Mouse (Mus musculus) kidney, embryonic 15.5 days (tissue): ENCODE results near the gene Nckap5. TPM values are rescaled to one million over a fixed set of nuclear protein-coding genes. Genes with fewer than 3 reads are reported as not detected.

Experiments
- ATAC-seq: fragments of 200-750 bp; cut with Nextera tagmentation; replicated peaks from 2 replicates; pipeline ENCODE4 v1.8.0; 2017; ENCODE audit warnings: moderate TSS enrichment; ENCODE audit not compliant: low FRiP score
- H3K27ac ChIP-seq: fragments of 300-500 bp; sonication (generic); 2 replicates; pipeline ENCODE4 v1.5.1; 2015; ENCODE audit warnings: mild to moderate bottlenecking, inconsistent platforms
- H3K27me3 ChIP-seq: fragments of 300-500 bp; sonication (generic); 2 replicates; pipeline ENCODE4 v1.6.1; 2015; ENCODE audit warnings: inconsistent platforms
- H3K36me3 ChIP-seq: fragments of 300-500 bp; sonication (generic); 2 replicates; pipeline ENCODE4 v1.6.1; 2015; ENCODE audit warnings: inconsistent platforms
- H3K4me1 ChIP-seq: fragments of 300-500 bp; sonication (generic); 2 replicates; pipeline ENCODE4 v1.6.1; 2015; ENCODE audit warnings: inconsistent platforms
- H3K4me2 ChIP-seq: fragments of 300-500 bp; sonication (generic); 2 replicates; pipeline ENCODE4 v1.6.1; 2015; ENCODE audit warnings: moderate library complexity, mild to moderate bottlenecking, inconsistent platforms
- H3K4me3 ChIP-seq: fragments of 300-500 bp; sonication (generic); replicated peaks from 2 replicates; pipeline ENCODE4 v1.5.1; 2015; ENCODE audit warnings: mild to moderate bottlenecking, inconsistent platforms
- H3K9ac ChIP-seq: fragments of 300-500 bp; sonication (generic); 2 replicates; pipeline ENCODE4 v1.6.1; 2015; ENCODE audit warnings: mild to moderate bottlenecking, inconsistent platforms
- H3K9me3 ChIP-seq: fragments of 300-500 bp; sonication (generic); replicated peaks from 2 replicates; pipeline ENCODE4 v1.6.1; 2016; ENCODE audit warnings: inconsistent platforms
- WGBS: fragments of 180-500 bp; shearing (Covaris S2); methylation state at CpG from one replicate; pipeline ENCODE4 v1.1.7; 2015; ENCODE audit warnings: mixed read lengths; 5-methylcytosine and 5-hydroxymethylcytosine counted together
- polyA plus RNA-seq: library from polyadenylated mRNA; unstranded; fragments of >200 nt; fragmentation: Nextera tagmentation; extraction: Ambion mirVana; gene quantifications from 2 replicates; pipeline ENCODE4 v1.2.1, GENCODE M21; 2015

Gene Nckap5
- polyA plus RNA-seq, 1 experiment from 2014 or later = 4.4 TPM

DNA sequence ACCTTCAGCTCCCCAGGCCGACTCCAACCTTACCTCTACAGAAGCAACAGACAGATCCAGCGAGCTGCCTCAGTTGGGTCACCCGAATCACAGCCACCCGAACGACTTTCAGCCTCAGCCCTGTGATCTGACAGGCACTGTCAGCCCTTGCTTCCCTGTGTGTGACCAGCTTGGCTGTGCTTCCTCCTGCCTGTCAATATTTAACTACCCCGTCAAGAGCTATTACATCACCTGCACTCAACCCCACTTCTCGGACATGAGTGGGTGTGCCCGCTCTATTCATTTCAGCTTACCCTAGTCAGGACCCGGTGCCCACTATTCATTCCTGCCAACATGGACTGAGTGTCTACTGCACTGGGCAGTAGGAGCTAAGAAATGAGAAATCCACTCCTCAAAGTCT lies 226.0 kb downstream of the Nckap5 start:
- Histone ChIP-seq H3K27ac (peak overlapping the region; percentile 22; the same call in 1 of the 2 replicates), H3K9me3 (no peaks in the 10 kb centered on the region), H3K4me1 (peaks cover 19% of the 10 kb centered on the region; the same call in 1 of the 2 replicates), H3K36me3 (no peaks in the 10 kb centered on the region), H3K4me2 (peak overlapping the region; percentile 33), H3K9ac (no peak overlapping the region), H3K4me3 (no peak overlapping the region), H3K27me3 (no peaks in the 10 kb centered on the region)
- peak; percentile 74 for ATAC-seq
- WGBS = 57% methylated on average over 9 of the region's 9 CpGs

DNA sequence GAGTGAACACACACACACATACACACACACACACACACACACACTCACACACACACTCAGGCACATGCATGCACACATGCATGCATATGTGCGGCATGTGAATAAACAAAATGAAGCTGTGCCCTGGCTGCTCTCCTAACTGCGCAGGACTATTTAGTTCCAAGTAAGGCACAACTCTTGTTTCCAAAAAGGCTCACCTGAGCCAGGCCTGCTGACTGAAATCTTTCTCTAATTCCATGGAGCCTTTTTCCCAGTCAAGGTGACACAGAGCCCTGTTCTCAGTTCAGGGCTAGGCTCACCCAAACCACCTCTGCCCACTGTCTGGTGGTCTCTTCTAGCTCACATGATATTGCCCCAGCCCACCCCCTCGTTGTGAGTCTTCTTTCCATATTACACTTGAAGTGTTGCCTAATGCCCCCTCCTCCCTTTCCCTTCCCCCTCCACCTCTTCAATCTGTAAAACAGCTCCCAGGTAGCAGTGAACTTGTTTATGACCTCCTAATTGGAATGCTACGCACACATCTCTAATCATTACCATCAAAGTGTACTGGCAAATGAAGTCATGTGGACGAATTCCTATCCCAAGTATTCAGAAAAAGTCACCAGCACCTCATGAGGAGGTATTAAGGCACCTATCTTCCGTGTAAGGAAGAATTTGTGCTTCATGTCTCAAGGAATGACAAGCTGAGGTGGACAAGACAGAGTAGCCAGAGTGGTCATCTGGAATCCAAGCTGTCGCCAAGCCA lies 226.7 kb downstream of the Nckap5 start:
- H3K9ac ChIP-seq = no peak overlapping the region
- H3K9me3 ChIP-seq = no peaks in the 10 kb centered on the region
- H3K36me3 ChIP-seq = no peaks in the 10 kb centered on the region
- peaks cover 19% of the 10 kb centered on the region; the same call in 1 of the 2 replicates for H3K4me1 ChIP-seq
- no peak for ATAC-seq
- no peaks in the 10 kb centered on the region for H3K27me3 ChIP-seq
- no peak overlapping the region for H3K4me3 ChIP-seq
- peak overlapping the region; percentile 33 for H3K4me2 ChIP-seq
- peak overlapping the region; percentile 22; the same call in 1 of the 2 replicates for H3K27ac ChIP-seq
- 72% methylated on average over 7 of the region's 7 CpGs for WGBS

DNA sequence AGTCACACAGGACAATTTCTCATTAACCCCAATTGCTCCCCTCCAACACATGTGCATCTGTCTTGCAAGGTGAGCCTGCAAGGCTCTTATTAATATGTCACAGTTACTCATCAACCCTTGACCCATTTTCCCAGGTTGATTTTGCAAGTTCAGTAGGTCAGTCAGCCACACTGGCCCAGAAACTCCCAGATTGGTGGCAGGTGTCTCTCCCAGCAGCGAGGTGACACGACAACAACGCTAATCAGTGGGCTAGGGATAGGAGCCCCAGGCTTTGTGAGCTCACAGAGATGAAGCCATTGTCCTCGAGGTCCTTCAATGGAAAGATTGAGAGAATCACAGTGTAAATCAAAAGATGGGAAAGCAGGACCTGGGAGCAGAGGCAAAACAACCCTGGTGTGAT lies 230.0 kb downstream of the Nckap5 start:
- 51% methylated on average over 4 of the region's 4 CpGs for WGBS
- peaks cover 21% of the 10 kb centered on the region for H3K4me1 ChIP-seq
- H3K4me2 ChIP-seq = no peak overlapping the region
- no peak overlapping the region for H3K27ac ChIP-seq
- H3K9ac ChIP-seq = no peak overlapping the region
- H3K9me3 ChIP-seq = no peaks in the 10 kb centered on the region
- no peaks in the 10 kb centered on the region for H3K27me3 ChIP-seq
- no peaks in the 10 kb centered on the region for H3K36me3 ChIP-seq
- H3K4me3 ChIP-seq = no peak overlapping the region
- ATAC-seq = no peak

DNA sequence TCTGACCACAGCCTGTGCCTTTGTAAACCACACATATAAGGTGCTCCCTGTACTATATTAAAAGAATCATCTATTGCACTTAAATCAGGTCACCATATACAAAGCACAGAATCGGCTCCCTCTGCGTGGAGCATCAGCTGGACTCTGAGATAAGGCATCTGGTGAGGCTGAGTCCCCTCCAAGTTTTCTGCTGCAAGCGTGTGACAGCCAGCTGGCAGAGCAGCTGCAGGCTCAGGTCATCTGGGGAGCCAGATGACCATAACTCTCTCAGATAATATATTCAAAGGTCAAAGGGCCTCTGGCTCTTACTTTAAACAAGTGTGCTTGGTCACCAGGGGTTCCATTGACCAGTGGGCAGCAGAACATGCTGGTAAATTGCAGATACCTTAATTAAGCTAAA lies 233.2 kb downstream of the Nckap5 start:
- Histone ChIP-seq H3K9me3 (no peaks in the 10 kb centered on the region), H3K27me3 (no peaks in the 10 kb centered on the region), H3K9ac (no peak overlapping the region), H3K4me1 (peaks cover 17% of the 10 kb centered on the region), H3K4me3 (no peak overlapping the region), H3K36me3 (no peaks in the 10 kb centered on the region), H3K4me2 (no peak overlapping the region), H3K27ac (no peak overlapping the region)
- WGBS = 21% methylated on average over 3 of the region's 3 CpGs
- 0 out of 2 replicates have a peak, but pooled peaks have one; percentile 70 for ATAC-seq

DNA sequence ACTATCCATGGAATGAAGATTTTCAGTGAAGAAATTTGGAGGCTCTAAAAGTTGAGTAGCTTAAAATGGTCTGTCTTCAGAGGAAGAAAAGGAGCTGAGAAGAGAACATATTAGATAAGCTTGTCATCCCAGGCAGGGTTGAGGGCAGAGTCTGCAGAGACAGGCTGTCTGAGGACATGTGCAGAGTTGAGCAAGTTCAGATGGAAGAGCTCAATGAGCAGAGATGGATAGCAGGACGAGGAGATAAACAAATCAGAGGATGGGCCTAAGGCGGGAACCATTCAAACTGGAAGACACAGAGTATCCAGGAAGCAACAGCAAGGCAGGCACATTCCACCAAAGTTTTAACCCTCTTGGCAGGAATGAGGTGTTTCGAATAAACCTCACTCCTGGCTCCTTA lies 235.8 kb downstream of the Nckap5 start:
- WGBS = 70% methylated on average over 3 of the region's 3 CpGs
- Histone ChIP-seq H3K4me1 (peaks cover 17% of the 10 kb centered on the region), H3K9ac (no peak overlapping the region), H3K27me3 (no peaks in the 10 kb centered on the region), H3K36me3 (no peaks in the 10 kb centered on the region), H3K4me2 (no peak overlapping the region), H3K27ac (no peak overlapping the region), H3K9me3 (no peaks in the 10 kb centered on the region), H3K4me3 (no peak overlapping the region)
- ATAC-seq = no peak

DNA sequence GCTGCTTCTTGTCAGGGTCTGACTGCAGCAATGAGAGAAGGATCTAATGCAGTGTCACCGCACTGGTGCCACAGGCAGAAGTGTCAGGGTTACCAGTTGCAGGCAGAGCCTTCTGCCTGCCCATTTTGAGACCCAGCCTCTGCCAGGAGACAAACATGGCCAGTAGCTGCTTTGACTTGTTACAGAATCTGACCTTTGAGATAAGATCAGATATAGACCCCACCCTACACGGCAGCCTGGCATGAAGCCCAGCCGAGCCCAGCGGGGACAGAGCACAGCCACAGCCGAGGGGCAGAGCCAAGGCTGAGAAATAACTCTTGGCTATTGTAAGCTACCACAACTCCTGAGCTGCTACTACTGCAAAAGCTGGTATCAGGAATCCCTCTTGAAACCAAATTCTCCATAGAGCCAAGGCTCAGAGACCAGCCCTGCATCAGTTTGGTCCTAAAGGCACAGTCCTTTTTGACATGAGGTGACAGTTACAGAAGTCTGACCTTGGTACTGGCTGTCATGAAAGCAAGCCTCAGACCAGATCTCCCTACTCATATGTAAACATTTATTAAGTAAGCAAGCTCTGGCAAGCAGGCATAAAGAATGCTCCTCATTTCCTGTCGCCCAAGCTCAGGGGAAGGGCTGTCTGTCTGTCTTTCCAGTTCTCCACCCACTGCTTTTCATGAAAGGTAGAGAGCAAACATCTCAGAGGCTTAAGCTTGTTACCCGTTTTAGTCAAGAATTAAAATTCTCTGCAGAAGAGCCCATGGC lies 237.4 kb downstream of the Nckap5 start:
- H3K27me3 ChIP-seq = no peaks in the 10 kb centered on the region
- H3K36me3 ChIP-seq = no peaks in the 10 kb centered on the region
- no peak overlapping the region for H3K4me2 ChIP-seq
- WGBS = 50% methylated on average over 7 of the region's 7 CpGs
- H3K27ac ChIP-seq = peak overlapping the region; percentile 4; the same call in 1 of the 2 replicates
- no peak overlapping the region for H3K9ac ChIP-seq
- 0 out of 2 replicates have a peak, but pooled peaks have one; percentile 31 for ATAC-seq
- no peaks in the 10 kb centered on the region for H3K9me3 ChIP-seq
- H3K4me1 ChIP-seq = peaks cover 17% of the 10 kb centered on the region
- no peak overlapping the region for H3K4me3 ChIP-seq

DNA sequence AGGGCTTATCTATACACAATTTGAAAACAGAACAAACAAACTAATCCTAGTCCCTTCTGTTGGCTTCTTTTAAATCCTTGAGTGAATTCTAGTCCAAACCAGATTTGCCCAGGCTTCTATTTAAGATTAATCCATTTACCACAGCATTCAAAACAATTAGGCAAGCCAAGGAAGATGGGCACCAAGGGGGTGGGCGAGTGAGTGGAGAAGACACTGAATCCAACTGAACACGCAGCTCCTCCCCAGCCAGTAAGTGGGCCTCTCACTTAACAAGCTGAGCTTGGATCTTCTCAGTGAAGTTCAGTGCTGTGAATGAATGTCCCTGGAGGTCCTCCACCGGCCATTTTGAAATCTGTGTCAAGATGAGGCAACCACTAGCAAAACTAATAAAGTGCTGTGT lies 239.7 kb downstream of the Nckap5 start:
- no peaks in the 10 kb centered on the region for H3K9me3 ChIP-seq
- ATAC-seq = no peak
- no peak overlapping the region for H3K27ac ChIP-seq

DNA sequence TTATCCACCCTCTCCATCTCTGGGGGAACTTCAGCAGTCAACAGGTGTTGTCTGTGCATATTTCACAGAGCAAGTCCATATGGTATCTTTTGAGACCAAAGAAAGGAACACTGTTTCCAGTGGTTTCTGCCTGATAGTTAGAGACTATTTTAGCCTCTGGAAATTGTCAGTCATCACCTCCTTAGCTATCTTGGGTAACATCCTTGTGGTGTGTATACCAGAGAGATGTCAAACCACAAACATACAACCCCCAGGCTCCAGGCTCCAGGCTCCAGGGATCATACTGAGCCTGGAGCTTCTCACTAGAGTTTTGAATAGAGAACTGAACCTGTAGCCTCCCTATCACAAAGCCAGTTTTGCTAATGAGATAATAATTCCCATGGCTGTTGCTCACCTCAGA lies 252.4 kb downstream of the Nckap5 start:
- H3K4me2 ChIP-seq = no peak overlapping the region
- H3K9ac ChIP-seq = no peak overlapping the region
- no peak for ATAC-seq
- H3K4me3 ChIP-seq = no peak overlapping the region
- no peaks in the 10 kb centered on the region for H3K27me3 ChIP-seq
- H3K4me1 ChIP-seq = peaks cover 12% of the 10 kb centered on the region; the same call in 1 of the 2 replicates
- H3K9me3 ChIP-seq = no peaks in the 10 kb centered on the region
- H3K36me3 ChIP-seq = no peaks in the 10 kb centered on the region
- peak overlapping the region; percentile 28; the same call in 1 of the 2 replicates for H3K27ac ChIP-seq

More for the DNA sequence above, 239.7 kb downstream of the Nckap5 start:
- H3K36me3 ChIP-seq = no peaks in the 10 kb centered on the region
- H3K4me3 ChIP-seq = no peak overlapping the region
- no peaks in the 10 kb centered on the region for H3K27me3 ChIP-seq
- no peak overlapping the region for H3K9ac ChIP-seq
- H3K4me2 ChIP-seq = no peak overlapping the region
- H3K4me1 ChIP-seq = peaks cover 9% of the 10 kb centered on the region
- WGBS = 86% methylated on average over 3 of the region's 3 CpGs

DNA sequence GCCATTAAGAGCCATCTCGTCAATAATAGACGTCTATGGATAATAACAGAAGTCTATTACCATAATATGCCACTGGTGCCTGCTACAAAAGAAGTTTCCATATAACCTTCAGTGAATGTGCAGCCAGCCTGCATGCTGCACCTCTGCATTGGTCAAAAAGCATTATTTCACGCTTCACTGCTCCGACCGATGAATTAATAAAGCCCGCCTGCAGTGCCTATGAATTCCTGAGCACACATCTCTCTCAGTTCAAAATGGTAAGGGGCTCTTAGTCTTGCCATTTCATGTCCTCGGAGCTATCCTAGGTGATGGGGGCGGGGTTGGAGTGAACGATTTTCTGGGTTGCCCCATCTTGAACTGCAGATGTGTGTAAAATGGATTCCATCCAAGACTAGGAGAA lies 256.3 kb downstream of the Nckap5 start:
- H3K4me1 ChIP-seq = peaks cover 12% of the 10 kb centered on the region; the same call in 1 of the 2 replicates
- WGBS = 85% methylated on average over 9 of the region's 9 CpGs
- ATAC-seq = no peak

DNA sequence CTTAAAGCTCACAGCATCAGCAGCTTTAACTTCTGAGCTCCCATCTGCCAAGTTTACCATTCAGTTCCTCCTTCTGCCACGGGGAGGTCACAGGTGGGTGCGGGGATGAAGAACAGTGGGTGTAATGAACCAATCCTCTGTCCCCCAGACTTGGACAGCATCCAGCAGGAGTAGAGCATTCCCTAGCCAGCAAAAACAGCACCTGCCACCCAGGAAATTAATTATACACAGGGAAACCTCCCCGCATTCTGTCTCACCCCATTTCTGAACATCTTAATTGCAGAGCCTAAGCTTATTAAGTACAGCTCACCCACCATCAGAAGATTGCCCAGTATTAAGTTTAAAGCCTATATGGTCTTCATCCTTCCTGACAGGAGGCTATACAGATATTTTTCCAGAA lies 256.9 kb downstream of the Nckap5 start:
- no peaks in the 10 kb centered on the region for H3K9me3 ChIP-seq
- H3K9ac ChIP-seq = no peak overlapping the region
- no peaks in the 10 kb centered on the region for H3K27me3 ChIP-seq
- no peak overlapping the region for H3K27ac ChIP-seq
- no peak overlapping the region for H3K4me3 ChIP-seq
- H3K4me1 ChIP-seq = peaks cover 12% of the 10 kb centered on the region; the same call in 1 of the 2 replicates
- H3K36me3 ChIP-seq = no peaks in the 10 kb centered on the region
- WGBS = 21% methylated on average over 3 of the region's 3 CpGs
- no peak overlapping the region for H3K4me2 ChIP-seq
- ATAC-seq = 0 out of 2 replicates have a peak, but pooled peaks have one; percentile 43

More for the DNA sequence above, 256.3 kb downstream of the Nckap5 start:
- Histone ChIP-seq H3K4me2 (no peak overlapping the region), H3K36me3 (no peaks in the 10 kb centered on the region), H3K27ac (no peak overlapping the region), H3K9me3 (no peaks in the 10 kb centered on the region), H3K4me3 (no peak overlapping the region), H3K27me3 (no peaks in the 10 kb centered on the region), H3K9ac (no peak overlapping the region)

DNA sequence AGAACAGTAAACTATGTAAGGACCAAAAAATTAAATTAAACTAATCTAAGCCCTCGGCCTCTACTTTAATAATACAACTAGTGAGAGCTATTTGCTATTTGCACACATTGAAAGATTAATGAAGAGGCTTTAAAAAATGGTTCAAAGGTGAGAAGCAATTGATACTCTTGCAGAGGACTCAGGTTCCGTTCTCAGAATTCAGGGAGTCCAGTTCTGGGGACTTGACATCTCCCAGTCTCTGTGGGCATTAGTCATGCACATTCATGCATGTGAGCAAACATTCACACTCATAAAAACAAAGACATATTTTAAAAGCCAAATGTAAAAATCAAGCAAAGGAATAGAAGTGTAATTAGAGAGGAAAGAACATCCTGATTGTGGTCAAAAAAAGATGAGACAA lies 257.5 kb downstream of the Nckap5 start:
- Histone ChIP-seq H3K4me1 (peaks cover 10% of the 10 kb centered on the region; the same call in 1 of the 2 replicates), H3K4me3 (no peak overlapping the region), H3K36me3 (no peaks in the 10 kb centered on the region), H3K27me3 (no peaks in the 10 kb centered on the region), H3K27ac (no peak overlapping the region), H3K9ac (no peak overlapping the region), H3K4me2 (no peak overlapping the region), H3K9me3 (no peaks in the 10 kb centered on the region)
- ATAC-seq = no peak
- WGBS = 36% methylated on average over 2 of the region's 2 CpGs

DNA sequence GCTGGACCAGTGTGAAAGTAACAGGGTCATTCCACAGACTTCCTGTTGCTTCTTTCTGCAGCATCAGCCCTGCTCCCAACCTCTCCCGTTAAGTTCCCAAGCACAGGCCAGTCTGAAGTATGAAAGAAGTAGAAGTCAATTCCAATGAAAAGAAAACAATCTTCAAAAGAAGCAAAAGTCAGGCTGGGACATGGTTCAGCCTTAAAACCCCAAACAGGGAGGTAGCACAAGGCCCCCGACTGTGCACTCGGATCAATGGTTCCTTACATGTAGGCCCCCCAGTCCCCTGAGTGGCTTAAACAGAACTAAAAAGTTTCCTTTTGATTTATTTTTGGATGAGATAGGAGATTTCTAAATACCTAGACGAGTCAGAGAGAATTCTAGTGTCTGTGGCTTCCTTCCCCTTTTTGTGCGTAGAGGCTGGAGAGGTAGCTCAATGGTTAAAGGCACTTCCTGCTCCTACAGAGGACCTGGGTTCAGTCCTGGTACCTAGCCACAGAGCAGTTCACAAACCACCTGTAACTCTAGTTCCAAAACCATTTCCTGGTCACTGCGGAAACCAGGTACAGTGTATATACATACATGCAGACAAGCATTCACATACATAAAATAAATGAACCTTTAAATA lies 260.9 kb downstream of the Nckap5 start:
- no peak overlapping the region for H3K4me3 ChIP-seq
- no peaks in the 10 kb centered on the region for H3K36me3 ChIP-seq
- WGBS = 82% methylated on average over 6 of the region's 6 CpGs
- H3K27me3 ChIP-seq = no peaks in the 10 kb centered on the region
- H3K4me2 ChIP-seq = no peak overlapping the region
- H3K9ac ChIP-seq = no peak overlapping the region
- no peak for ATAC-seq
- H3K4me1 ChIP-seq = peaks cover 8% of the 10 kb centered on the region; the same call in 1 of the 2 replicates
- H3K27ac ChIP-seq = no peak overlapping the region
- no peaks in the 10 kb centered on the region for H3K9me3 ChIP-seq
